Mouse (Mus musculus): ENCODE results near the gene Plcb2. TPM values are rescaled to one million over a fixed set of nuclear protein-coding genes. Genes with fewer than 3 reads are reported as not detected.

Plcb2 gene
- total and polyA plus RNA-seq, 2 experiments from 2014 or later: 2.6 to 7.6 TPM

- no peak overlapping the region; the same call in 1 of the 2 replicates for H3K9ac ChIP-seq (replicated peaks; ENCODE audit: low read depth, low read length)
- H3K4me3 ChIP-seq (ENCODE audit: low read depth, low read length): no peak overlapping the region
- H3K9me3 ChIP-seq (replicated peaks; ENCODE audit: control insufficient read depth, low read length): no peaks in the 10 kb centered on the region
- H3K27me3 ChIP-seq (ENCODE audit: control insufficient read depth, insufficient read depth, low read length): peaks cover 28% of the 10 kb centered on the region
- 59% methylated on average over 4 of the region's 4 CpGs for WGBS
- H3K4me1 ChIP-seq (ENCODE audit: control insufficient read depth, insufficient read depth): peaks cover 42% of the 10 kb centered on the region
- no peak overlapping the region for H3K4me2 ChIP-seq (ENCODE audit: low read depth, low read length)
- TF ChIP-seq CTCF (IDR thresholded peaks at IDR 0.05; ENCODE audit: low read depth) (no peak), EP300 (IDR thresholded peaks at IDR 0.05; ENCODE audit: low read depth) (no peak)
- H3K27ac ChIP-seq (ENCODE audit: low read depth): no peak overlapping the region
- no peaks in the 10 kb centered on the region for H3K36me3 ChIP-seq (replicated peaks; ENCODE audit: control insufficient read depth, insufficient read depth, low read length)
- ATAC-seq (ENCODE audit: insufficient read depth, low read depth) (no peak), DNase-seq (ENCODE audit: low spot score) (no peak)
Measured at GRCm38 (mm10) chr2:118709655-118710221, 18.5 kb downstream of the Plcb2 start.

- Histone ChIP-seq H3K4me2 (ENCODE audit: low read depth, low read length) (no peak overlapping the region), H3K4me1 (ENCODE audit: control insufficient read depth, insufficient read depth) (peaks cover 44% of the 10 kb centered on the region), H3K4me3 (ENCODE audit: low read depth, low read length) (no peak overlapping the region), H3K9ac (replicated peaks; ENCODE audit: low read depth, low read length) (no peak overlapping the region), H3K9me3 (replicated peaks; ENCODE audit: control insufficient read depth, low read length) (no peaks in the 10 kb centered on the region), H3K36me3 (replicated peaks; ENCODE audit: control insufficient read depth, insufficient read depth, low read length) (no peaks in the 10 kb centered on the region), H3K27ac (ENCODE audit: low read depth) (no peak overlapping the region), H3K27me3 (ENCODE audit: control insufficient read depth, insufficient read depth, low read length) (peaks cover 38% of the 10 kb centered on the region)
- TF ChIP-seq EP300 (IDR thresholded peaks at IDR 0.05; ENCODE audit: low read depth) (no peak), CTCF (IDR thresholded peaks at IDR 0.05; ENCODE audit: low read depth) (no peak)
- 40% methylated on average over 4 of the region's 4 CpGs for WGBS
- no peak for DNase-seq (ENCODE audit: low spot score)
- ATAC-seq (ENCODE audit: insufficient read depth, low read depth): no peak
Measured at GRCm38 (mm10) chr2:118708472-118708871, 19.8 kb downstream of the Plcb2 start.

- H3K4me3 ChIP-seq (ENCODE audit: low read depth, low read length): no peak overlapping the region
Measured at GRCm38 (mm10) chr2:118706436-118706835, 21.8 kb downstream of the Plcb2 start.

GRCm38 (mm10) chr2:118703913-118704730, 24.1 kb downstream of the Plcb2 start, which contains the start of gene Ankrd63:
TSS of gene Ankrd63 (minus strand) at chr2:118703963.
- Histone ChIP-seq H3K4me1 (ENCODE audit: control insufficient read depth, insufficient read depth) (peaks cover 35% of the 10 kb centered on the region), H3K27ac (ENCODE audit: low read depth) (peak within 1 kb of the TSS; percentile 86), H3K9ac (replicated peaks; ENCODE audit: low read depth, low read length) (peak within 1 kb of the TSS; percentile 69), H3K4me2 (ENCODE audit: low read depth, low read length) (peak within 1 kb of the TSS; percentile 86), H3K27me3 (ENCODE audit: control insufficient read depth, insufficient read depth, low read length) (peaks cover 49% of the 10 kb centered on the region), H3K36me3 (replicated peaks; ENCODE audit: control insufficient read depth, insufficient read depth, low read length) (no peaks in the 10 kb centered on the region), H3K4me3 (ENCODE audit: low read depth, low read length) (peak within 1 kb of the TSS; percentile 54), H3K9me3 (replicated peaks; ENCODE audit: control insufficient read depth, low read length) (no peaks in the 10 kb centered on the region)
- ATAC-seq (ENCODE audit: insufficient read depth, low read depth): peak; percentile 5; the same call in 1 of the 2 replicates
- no peak for DNase-seq (ENCODE audit: low spot score)
- 3% methylated on average over 50 of the region's 50 CpGs for WGBS
- TF ChIP-seq CTCF (IDR thresholded peaks at IDR 0.05; ENCODE audit: low read depth) (no peak), EP300 (IDR thresholded peaks at IDR 0.05; ENCODE audit: low read depth) (no peak)

More at GRCm38 (mm10) chr2:118706436-118706835, 21.8 kb downstream of the Plcb2 start:
- DNase-seq (ENCODE audit: low spot score) (peak; percentile 74), ATAC-seq (ENCODE audit: insufficient read depth, low read depth) (peak; percentile 18; the same call in 1 of the 2 replicates)
- H3K27me3 ChIP-seq (ENCODE audit: control insufficient read depth, insufficient read depth, low read length): peaks cover 50% of the 10 kb centered on the region
- no peaks in the 10 kb centered on the region for H3K36me3 ChIP-seq (replicated peaks; ENCODE audit: control insufficient read depth, insufficient read depth, low read length)
- TF ChIP-seq CTCF (IDR thresholded peaks at IDR 0.05; ENCODE audit: low read depth) (0 out of 2 replicates have a peak, but pooled peaks have one; percentile 4), EP300 (IDR thresholded peaks at IDR 0.05; ENCODE audit: low read depth) (no peak)
- H3K4me1 ChIP-seq (ENCODE audit: control insufficient read depth, insufficient read depth): peaks cover 48% of the 10 kb centered on the region
- no peak overlapping the region for H3K4me2 ChIP-seq (ENCODE audit: low read depth, low read length)
- H3K9me3 ChIP-seq (replicated peaks; ENCODE audit: control insufficient read depth, low read length): no peaks in the 10 kb centered on the region
- 19% methylated on average over 6 of the region's 6 CpGs for WGBS
- peak overlapping the region; percentile 46; the same call in 1 of the 2 replicates for H3K27ac ChIP-seq (ENCODE audit: low read depth)
- H3K9ac ChIP-seq (replicated peaks; ENCODE audit: low read depth, low read length): no peak overlapping the region

- peaks cover 49% of the 10 kb centered on the region for H3K27me3 ChIP-seq (ENCODE audit: control insufficient read depth, insufficient read depth, low read length)
- TF ChIP-seq EP300 (IDR thresholded peaks at IDR 0.05; ENCODE audit: low read depth) (no peak), CTCF (IDR thresholded peaks at IDR 0.05; ENCODE audit: low read depth) (peak; percentile 34)
- ATAC-seq (ENCODE audit: insufficient read depth, low read depth) (peak; percentile 48), DNase-seq (ENCODE audit: low spot score) (peak; percentile 45)
- no peaks in the 10 kb centered on the region for H3K36me3 ChIP-seq (replicated peaks; ENCODE audit: control insufficient read depth, insufficient read depth, low read length)
- peaks cover 32% of the 10 kb centered on the region for H3K4me1 ChIP-seq (ENCODE audit: control insufficient read depth, insufficient read depth)
- under 1% methylated on average over 91 of the region's 93 CpGs for WGBS
- peak overlapping the region; percentile 69 for H3K9ac ChIP-seq (replicated peaks; ENCODE audit: low read depth, low read length)
- H3K27ac ChIP-seq (ENCODE audit: low read depth): peak overlapping the region; percentile 86
- peak overlapping the region; percentile 86 for H3K4me2 ChIP-seq (ENCODE audit: low read depth, low read length)
- H3K9me3 ChIP-seq (replicated peaks; ENCODE audit: control insufficient read depth, low read length): no peaks in the 10 kb centered on the region
- H3K4me3 ChIP-seq (ENCODE audit: low read depth, low read length): peak overlapping the region; percentile 54
Measured at GRCm38 (mm10) chr2:118702883-118703761, 25.1 kb downstream of the Plcb2 start.

Measured in heart, postnatal 0 days (tissue).